Mouse (Mus musculus): Measurements from ENCODE around the gene Ctsw.

DNA sequence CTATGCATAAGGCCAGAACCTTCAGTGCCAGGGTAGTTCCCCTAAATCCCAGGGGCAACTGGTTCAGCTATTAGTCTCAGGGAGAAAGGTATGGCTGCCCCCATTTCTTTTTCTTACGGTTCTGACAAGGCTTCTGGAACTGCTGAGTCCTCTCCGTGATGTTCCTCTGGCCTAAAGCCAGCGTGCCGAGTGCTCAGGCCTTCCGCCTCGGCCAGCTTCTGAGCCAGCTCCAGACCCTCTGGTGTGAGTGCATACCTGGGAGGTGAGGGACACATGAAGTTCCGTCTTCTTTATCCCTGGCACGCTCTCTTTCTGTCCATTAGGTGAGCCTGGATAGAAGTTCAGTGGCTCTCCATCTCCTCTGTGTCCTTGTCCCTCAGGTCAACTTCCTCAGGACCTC lies 17.1 kb upstream of the Ctsw start:
- TF ChIP-seq MAX (IDR thresholded peaks at IDR 0.05; ENCODE audit: low read depth) (no peak), TCF12 (IDR thresholded peaks at IDR 0.05; ENCODE audit: insufficient read depth, poor library complexity, severe bottlenecking) (no peak), POLR2A (IDR thresholded peaks at IDR 0.05; ENCODE audit: insufficient read length, low read depth) (no peak), USF1 (IDR thresholded peaks at IDR 0.05; ENCODE audit: low read depth) (no peak), CEBPB (IDR thresholded peaks at IDR 0.05; ENCODE audit: insufficient read depth, poor library complexity, severe bottlenecking) (no peak)
